Mouse (Mus musculus) ES-E14 (cell line): ENCODE measurements around the gene Gemin7.

Experiments used
- CHD2 ChIP-seq: IDR thresholded peaks from 2 replicates; pipeline ENCODE4 v1.6.1; 2014; ENCODE audit warnings: mild to moderate bottlenecking, low read depth, low read length, inconsistent platforms
- HCFC1 ChIP-seq: IDR thresholded peaks from 2 replicates; pipeline ENCODE4 v1.6.1; 2012; ENCODE audit warnings: low read length, inconsistent platforms, borderline replicate concordance; ENCODE audit not compliant: insufficient read depth
- MAFK ChIP-seq: IDR thresholded peaks from 2 replicates; pipeline ENCODE4 v1.6.1; 2014; ENCODE audit warnings: mild to moderate bottlenecking, low read depth, low read length, inconsistent platforms; ENCODE audit not compliant: insufficient read depth
- ZC3H11A ChIP-seq: IDR thresholded peaks from 2 replicates; pipeline ENCODE4 v1.6.1; 2012; ENCODE audit warnings: low read depth, mild to moderate bottlenecking, inconsistent platforms, low read length, borderline replicate concordance
- ZNF384 ChIP-seq: IDR thresholded peaks from 2 replicates; pipeline ENCODE4 v1.6.1; 2012; ENCODE audit warnings: low read depth, low read length, inconsistent platforms

DNA sequence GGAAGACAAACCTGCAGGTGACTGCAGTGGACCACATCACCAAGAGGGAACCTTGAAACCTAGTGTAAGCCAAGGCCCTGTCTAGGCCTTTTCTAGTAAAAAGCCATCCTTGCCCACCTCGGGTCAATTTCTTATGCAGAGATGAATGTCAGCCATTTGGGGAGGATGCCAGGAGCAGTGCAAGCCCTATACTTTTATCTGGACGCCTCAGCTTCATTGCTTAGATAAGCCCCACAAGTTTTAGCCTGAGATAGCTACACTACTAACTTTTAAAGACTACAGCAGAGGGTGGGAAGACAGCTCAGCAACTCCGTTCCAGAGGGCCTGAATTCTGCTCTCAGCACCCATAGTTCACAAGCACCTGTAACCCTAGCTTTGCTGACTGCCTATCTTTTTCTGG, 13.5 kb downstream of the Gemin7 start:
- TF ChIP-seq ZNF384 = no peak
- TF ChIP-seq CHD2 = no peak
- TF ChIP-seq ZC3H11A = no peak
- no peak for TF ChIP-seq HCFC1
- no peak for TF ChIP-seq MAFK
